Mouse (Mus musculus): ENCODE measurements around the gene Pex6. TPM values are rescaled to one million over a fixed set of nuclear protein-coding genes. Genes with fewer than 3 reads are reported as not detected.
A peak's percentile ranks its signal among the peaks of the same experiment; 100 is the strongest.

Gene Pex6
- total and polyA plus RNA-seq, 3 experiments = 13.7 to 31.8 (median 26.5) TPM

GRCm38 (mm10) chr17:46714756-46715481 is 3.7 kb downstream of the Pex6 start:
- no peaks in the 10 kb centered on the region for H3K27me3 ChIP-seq (replicated peaks)
- peaks cover 17 to 55% of the 10 kb centered on the region in 2 experiments for H3K36me3 ChIP-seq (replicated peaks in 1 of 2; ENCODE audit: control insufficient read depth in 1 of 2, insufficient read depth in 1 of 2, low read length in 1 of 2)
- no peak overlapping the region for H3K4me2 ChIP-seq (ENCODE audit: insufficient read depth, low read depth, poor library complexity, severe bottlenecking)
- no peak overlapping the region for H3K9ac ChIP-seq (ENCODE audit: insufficient read depth, low read depth)
- H3K4me3 ChIP-seq (replicated peaks in 1 of 3; ENCODE audit: low read depth in 2 of 3, low read length in 2 of 3, poor library complexity in 1 of 3) = no peak overlapping the region
- in situ Hi-C loops (cut with MboI; ENCODE audit: low pct_ligation_motif_present, low pct_unique_long_range_greater_than_20kb, low sequenced_read_pairs) (loop anchor here (5.0 kb wide), 1 partner anchor 63 kb away; the partner anchor contains the start of gene Cul7), dilution Hi-C loops (cut with MboI; ENCODE audit: extremely low pct_ligation_motif_present, extremely low pct_unique_long_range_greater_than_20kb, low sequenced_read_pairs) (no loop called here)
- peaks cover 6 to 18% of the 10 kb centered on the region in 2 experiments for H3K4me1 ChIP-seq (ENCODE audit: control insufficient read depth in 1 of 2, insufficient read depth in 2 of 2)
- DNase-seq (ENCODE audit: extremely low read depth) = no peak
- peaks cover 5% of the 10 kb centered on the region for H3K9me3 ChIP-seq (replicated peaks; ENCODE audit: low read length)
- TF ChIP-seq UBTF (IDR thresholded peaks at IDR 0.05; ENCODE audit: low read depth, low read length) (no peak), CTCF (conservative IDR thresholded peaks at IDR 0.05 in 1 of 2, IDR thresholded peaks at IDR 0.05 in 1 of 2; ENCODE audit: low read depth in 2 of 2, low read length in 2 of 2) (peak in 1 of 2 experiments; percentile 16; a peak in 1 of 4 replicates), ETS1 (conservative IDR thresholded peaks at IDR 0.05; ENCODE audit: low read depth, low read length) (no peak), MAFK (IDR thresholded peaks at IDR 0.05; ENCODE audit: insufficient replicate concordance, low read length) (no peak), GABPA (IDR thresholded peaks at IDR 0.05; ENCODE audit: insufficient replicate concordance, low read depth, low read length) (no peak)
- H3K79me2 ChIP-seq (replicated peaks; ENCODE audit: control insufficient read depth, extremely low read depth, insufficient read depth, poor library complexity, severe bottlenecking) = peaks cover 19% of the 10 kb centered on the region
- no peak overlapping the region for H3K27ac ChIP-seq (ENCODE audit: insufficient read depth, low read depth)

- TF ChIP-seq NRF1 (IDR thresholded peaks at IDR 0.05; ENCODE audit: low read depth, low read length) (no peak), TCF12 (IDR thresholded peaks at IDR 0.05; ENCODE audit: low read depth, low read length) (no peak), GABPA (IDR thresholded peaks at IDR 0.05; ENCODE audit: insufficient replicate concordance, low read depth, low read length) (no peak), MYC (IDR thresholded peaks at IDR 0.05; ENCODE audit: low read depth, low read length) (no peak)
- no peak overlapping the region for H3K27ac ChIP-seq (ENCODE audit: insufficient read depth, low read depth)
- no peak overlapping the region for H3K4me2 ChIP-seq (ENCODE audit: insufficient read depth, low read depth, poor library complexity, severe bottlenecking)
- no peaks in the 10 kb centered on the region for H3K9me3 ChIP-seq (replicated peaks; ENCODE audit: low read length)
- H3K9ac ChIP-seq (ENCODE audit: insufficient read depth, low read depth) = no peak overlapping the region
- H3K4me3 ChIP-seq (replicated peaks in 1 of 3; ENCODE audit: low read depth in 2 of 3, low read length in 2 of 3, poor library complexity in 1 of 3) = no peak overlapping the region
- no peaks in the 10 kb centered on the region for H3K79me2 ChIP-seq (replicated peaks; ENCODE audit: control insufficient read depth, extremely low read depth, insufficient read depth, poor library complexity, severe bottlenecking)
- peaks cover 43 to 85% of the 10 kb centered on the region in 2 experiments for H3K36me3 ChIP-seq (replicated peaks in 1 of 2; ENCODE audit: control insufficient read depth in 1 of 2, insufficient read depth in 1 of 2, low read length in 1 of 2)
- H3K27me3 ChIP-seq (replicated peaks) = no peaks in the 10 kb centered on the region
- dilution Hi-C loops (cut with MboI; ENCODE audit: extremely low pct_ligation_motif_present, extremely low pct_unique_long_range_greater_than_20kb, low sequenced_read_pairs) = no loop called here
- in situ Hi-C loops (cut with MboI; ENCODE audit: low pct_ligation_motif_present, low pct_unique_long_range_greater_than_20kb, low sequenced_read_pairs) = no loop called here
- peaks cover 6 to 11% of the 10 kb centered on the region in 2 experiments for H3K4me1 ChIP-seq (ENCODE audit: control insufficient read depth in 1 of 2, insufficient read depth in 2 of 2)
- DNase-seq (ENCODE audit: extremely low read depth) = no peak
These were observed 9.8 kb downstream of the Pex6 start for GRCm38 (mm10) chr17:46721077-46721476.

DNA sequence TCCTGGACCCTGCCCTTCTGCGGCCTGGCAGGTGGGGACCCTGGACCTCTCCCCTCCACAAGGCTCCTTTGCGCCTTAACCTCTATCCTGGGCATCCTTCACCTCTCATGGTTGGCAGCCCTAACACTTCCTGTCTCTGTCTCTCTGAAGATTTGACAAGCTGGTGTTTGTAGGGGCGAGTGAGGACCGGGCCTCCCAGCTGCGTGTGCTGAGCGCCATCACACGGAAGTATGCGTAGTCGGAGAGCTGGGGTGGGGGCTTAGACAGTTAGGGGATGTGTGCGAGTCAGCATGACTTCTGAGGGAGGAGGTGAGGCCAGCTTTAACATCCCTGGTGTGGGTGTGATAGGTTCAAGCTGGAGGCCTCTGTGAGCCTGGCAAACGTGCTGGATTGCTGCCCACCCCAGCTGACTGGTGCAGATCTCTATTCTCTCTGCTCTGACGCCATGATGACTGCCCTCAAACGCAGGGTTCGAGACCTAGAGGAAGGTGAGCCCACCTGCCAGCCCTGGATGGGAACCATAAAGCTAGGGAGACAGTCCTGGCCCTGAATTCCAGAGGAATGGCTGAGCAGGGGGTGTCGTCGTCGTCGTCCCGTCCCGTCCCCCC is 13.3 kb downstream of the Pex6 start:
- no peak overlapping the region for H3K27ac ChIP-seq (ENCODE audit: insufficient read depth, low read depth)
- H3K4me3 ChIP-seq (replicated peaks in 1 of 3; ENCODE audit: low read depth in 2 of 3, low read length in 2 of 3, poor library complexity in 1 of 3) = no peak overlapping the region
- no peak overlapping the region for H3K4me2 ChIP-seq (ENCODE audit: insufficient read depth, low read depth, poor library complexity, severe bottlenecking)
- no peaks in the 10 kb centered on the region for H3K9me3 ChIP-seq (replicated peaks; ENCODE audit: low read length)
- no peaks in the 10 kb centered on the region for H3K79me2 ChIP-seq (replicated peaks; ENCODE audit: control insufficient read depth, extremely low read depth, insufficient read depth, poor library complexity, severe bottlenecking)
- no peak overlapping the region for H3K9ac ChIP-seq (ENCODE audit: insufficient read depth, low read depth)
- peaks cover 46 to 80% of the 10 kb centered on the region in 2 experiments for H3K36me3 ChIP-seq (replicated peaks in 1 of 2; ENCODE audit: control insufficient read depth in 1 of 2, insufficient read depth in 1 of 2, low read length in 1 of 2)
- no peaks in the 10 kb centered on the region for H3K27me3 ChIP-seq (replicated peaks)
- in situ Hi-C loops (cut with MboI; ENCODE audit: low pct_ligation_motif_present, low pct_unique_long_range_greater_than_20kb, low sequenced_read_pairs) (no loop called here), dilution Hi-C loops (cut with MboI; ENCODE audit: extremely low pct_ligation_motif_present, extremely low pct_unique_long_range_greater_than_20kb, low sequenced_read_pairs) (no loop called here)
- no peak for DNase-seq (ENCODE audit: extremely low read depth)
- H3K4me1 ChIP-seq (ENCODE audit: control insufficient read depth in 1 of 2, insufficient read depth in 2 of 2) = peaks cover 6 to 11% of the 10 kb centered on the region in 2 experiments
- TF ChIP-seq E2F4 (IDR thresholded peaks at IDR 0.05; ENCODE audit: insufficient replicate concordance, low read depth, low read length) (no peak), PAX5 (IDR thresholded peaks at IDR 0.05; ENCODE audit: low read length) (no peak), CTCF (conservative IDR thresholded peaks at IDR 0.05 in 1 of 2, IDR thresholded peaks at IDR 0.05 in 1 of 2; ENCODE audit: low read depth in 2 of 2, low read length in 2 of 2) (no peak), CHD2 (IDR thresholded peaks at IDR 0.05; ENCODE audit: low read length) (no peak), POLR2AphosphoS2 (IDR thresholded peaks at IDR 0.05; ENCODE audit: low read depth, low read length) (no peak), ZKSCAN1 (IDR thresholded peaks at IDR 0.05; ENCODE audit: borderline replicate concordance, low read depth, low read length) (no peak), MAZ (IDR thresholded peaks at IDR 0.05; ENCODE audit: low read depth, low read length) (no peak), CHD1 (IDR thresholded peaks at IDR 0.05; ENCODE audit: low read depth, low read length) (no peak), USF2 (conservative IDR thresholded peaks at IDR 0.05; ENCODE audit: low read depth, low read length) (no peak), RCOR1 (conservative IDR thresholded peaks at IDR 0.05; ENCODE audit: low read depth, low read length) (no peak), ZC3H11A (IDR thresholded peaks at IDR 0.05; ENCODE audit: low read depth, low read length) (no peak), RAD21 (IDR thresholded peaks at IDR 0.05; ENCODE audit: low read depth, low read length) (no peak), GABPA (IDR thresholded peaks at IDR 0.05; ENCODE audit: insufficient replicate concordance, low read depth, low read length) (no peak), TBP (conservative IDR thresholded peaks at IDR 0.05; ENCODE audit: low read depth, low read length) (no peak), ZMIZ1 (IDR thresholded peaks at IDR 0.05; ENCODE audit: low read depth, low read length) (no peak), USF1 (IDR thresholded peaks at IDR 0.05; ENCODE audit: low read depth, low read length) (no peak), JUN (IDR thresholded peaks at IDR 0.05; ENCODE audit: insufficient read depth, low read depth, low read length) (no peak)

Measured in CH12.LX (cell line).